Mouse (Mus musculus): Measurements from ENCODE around the gene Bfsp2. TPM values are rescaled to one million over a fixed set of nuclear protein-coding genes. Genes with fewer than 3 reads are reported as not detected.
A peak's percentile ranks its signal among the peaks of the same experiment; 100 is the strongest.

The Bfsp2 gene
- polyA plus RNA-seq, 1 experiment from 2014 or later = 3.1 TPM

DNA sequence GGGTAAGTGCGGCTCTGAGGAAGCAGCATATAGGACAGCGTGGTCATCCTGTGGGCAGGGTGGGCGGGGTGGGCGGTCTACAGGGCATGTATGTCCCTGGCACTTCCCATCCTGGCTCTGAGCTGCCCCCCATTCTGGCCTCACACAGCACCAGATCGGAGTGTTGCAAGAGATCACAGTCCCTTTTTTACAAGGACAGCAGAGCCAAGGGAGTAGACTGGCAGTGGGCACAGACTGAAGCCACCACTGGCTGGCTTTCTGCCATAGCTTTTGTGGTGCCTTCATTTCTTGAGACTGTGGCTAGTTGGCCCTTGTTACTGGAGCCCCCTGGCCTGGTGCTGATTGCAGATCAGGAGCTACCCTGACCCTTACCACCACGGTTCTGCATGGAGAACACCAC lies 6.0 kb upstream of the Bfsp2 start:
- no peak for DNase-seq (ENCODE audit: low spot score)

DNA sequence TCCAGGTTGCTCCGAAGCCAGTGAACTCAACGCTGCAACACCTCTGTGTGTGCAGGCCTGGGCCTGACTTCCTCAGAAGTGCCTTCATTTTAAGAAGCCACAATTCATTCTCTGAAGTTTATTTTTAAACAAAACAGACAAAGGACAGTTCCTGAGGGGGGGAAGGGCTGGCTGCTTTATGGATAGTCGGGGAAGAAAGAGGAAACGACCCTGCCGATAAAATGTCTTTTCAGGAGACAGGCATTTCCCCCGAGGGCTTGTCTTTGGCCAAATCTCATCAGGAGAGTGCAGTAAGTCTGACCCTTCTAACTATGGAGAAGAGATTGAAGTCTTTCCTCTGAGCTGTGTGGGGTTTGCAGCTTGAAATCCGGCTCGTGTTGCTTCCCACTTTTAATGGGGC lies 5.4 kb upstream of the Bfsp2 start:
- no peak for DNase-seq (ENCODE audit: low spot score)

DNA sequence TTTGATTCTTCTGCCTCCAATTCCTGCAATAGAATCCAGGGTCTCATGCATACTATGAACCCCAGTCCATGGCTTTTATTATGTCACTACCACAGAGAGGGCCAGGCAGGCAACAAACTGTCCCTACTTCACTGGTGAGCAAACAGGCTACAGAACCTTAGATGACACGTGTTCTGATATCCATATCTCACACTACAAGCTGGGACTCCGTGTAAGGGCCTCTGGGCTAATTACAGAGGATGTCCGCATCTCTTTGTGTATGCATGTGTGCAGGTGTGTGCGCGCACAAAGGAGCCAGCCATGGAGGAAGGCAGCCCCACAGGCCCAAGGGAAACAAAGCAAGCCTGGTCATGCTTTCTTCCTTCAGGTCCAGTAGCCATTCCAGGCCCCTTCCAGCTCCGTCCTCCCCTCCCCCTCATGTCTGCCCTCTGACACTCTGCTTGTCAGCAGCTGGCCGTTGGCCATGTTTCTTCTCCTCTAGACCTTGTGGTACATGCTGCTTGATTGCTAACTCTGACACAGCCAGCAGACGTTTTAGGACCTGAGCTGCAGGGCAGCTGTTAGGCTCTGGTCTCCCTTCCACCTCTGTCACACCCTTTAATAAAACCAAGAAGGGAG lies 492 bp upstream of the Bfsp2 start:
- no peak for DNase-seq (ENCODE audit: low spot score)

DNA sequence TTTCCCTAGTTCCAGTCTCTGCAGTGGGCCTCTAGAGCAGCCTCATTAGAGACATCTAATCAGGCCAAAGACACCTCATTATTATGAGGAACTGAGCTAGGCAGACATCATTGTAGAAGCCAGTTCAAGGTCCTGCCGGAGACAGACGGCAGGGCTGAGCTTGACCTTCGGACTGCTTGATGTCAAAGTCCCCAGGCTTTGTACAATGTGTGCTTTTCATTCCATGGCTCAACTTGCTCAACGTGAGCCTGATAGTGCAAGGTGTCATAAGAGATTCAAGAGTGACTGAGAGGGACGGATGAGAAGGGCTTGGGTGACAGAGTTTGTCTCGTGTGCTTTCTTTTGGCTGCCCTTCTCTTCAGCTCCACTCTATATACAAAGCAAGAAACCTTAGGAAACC lies 4.8 kb downstream of the Bfsp2 start:
- DNase-seq (ENCODE audit: low spot score) = no peak

DNA sequence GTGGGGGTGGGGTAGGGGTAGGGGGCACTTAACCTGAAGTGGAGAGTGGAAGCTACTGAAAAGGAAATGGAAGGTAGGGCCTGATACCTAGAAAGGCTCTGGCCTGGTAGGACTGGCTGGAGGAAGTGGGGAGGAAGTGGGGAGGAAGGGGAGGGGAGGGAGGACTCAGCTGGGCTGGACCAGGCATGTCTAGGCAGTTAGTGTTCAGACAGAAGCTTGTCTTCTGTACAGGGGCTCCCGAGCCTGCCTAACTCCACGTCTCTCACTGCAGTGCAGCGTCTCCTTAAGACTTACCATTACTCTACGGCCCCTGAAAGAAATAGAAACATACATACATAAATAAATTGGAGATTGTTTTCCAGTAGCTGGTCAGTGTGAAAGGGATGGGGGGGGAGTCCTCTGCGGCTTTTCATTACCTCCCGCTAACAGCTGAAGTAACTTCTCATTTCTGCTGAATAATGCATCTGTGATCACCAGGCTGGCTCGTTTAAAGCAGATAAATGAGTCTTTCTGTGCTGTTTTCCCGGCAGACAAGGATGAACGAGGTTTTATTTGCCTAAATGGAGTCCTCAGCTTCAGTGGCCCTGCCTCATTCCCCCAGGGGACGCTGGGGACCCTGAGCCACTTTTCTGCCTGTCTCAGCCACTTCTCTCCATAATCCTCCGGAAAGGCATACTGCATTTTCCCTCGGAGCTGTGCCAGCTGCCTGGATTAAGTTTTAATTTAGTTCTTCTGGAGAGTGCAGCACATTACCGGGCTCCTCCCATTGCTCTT lies 6.1 kb downstream of the Bfsp2 start:
- DNase-seq (ENCODE audit: low spot score) = no peak

DNA sequence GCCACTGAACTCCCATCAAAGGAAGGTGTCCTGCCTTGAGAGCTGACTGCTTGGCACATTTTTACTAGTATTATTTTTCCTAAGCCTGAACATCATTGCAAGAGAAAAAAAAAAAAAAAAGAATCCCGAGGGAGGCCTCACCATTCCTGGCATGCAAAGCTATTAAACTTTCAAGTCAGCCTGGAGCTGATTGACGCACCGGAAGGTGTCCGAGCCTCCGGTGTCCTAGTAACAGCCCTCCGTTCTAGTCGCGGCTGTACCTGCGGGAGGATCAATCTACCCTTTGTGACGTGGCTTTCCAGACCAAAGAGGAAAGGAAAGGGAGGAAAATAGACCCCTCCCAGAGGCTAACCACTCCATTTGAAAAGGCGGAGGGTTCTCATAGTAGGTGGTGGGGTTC lies 8.4 kb downstream of the Bfsp2 start:
- DNase-seq (ENCODE audit: low spot score) = no peak

DNA sequence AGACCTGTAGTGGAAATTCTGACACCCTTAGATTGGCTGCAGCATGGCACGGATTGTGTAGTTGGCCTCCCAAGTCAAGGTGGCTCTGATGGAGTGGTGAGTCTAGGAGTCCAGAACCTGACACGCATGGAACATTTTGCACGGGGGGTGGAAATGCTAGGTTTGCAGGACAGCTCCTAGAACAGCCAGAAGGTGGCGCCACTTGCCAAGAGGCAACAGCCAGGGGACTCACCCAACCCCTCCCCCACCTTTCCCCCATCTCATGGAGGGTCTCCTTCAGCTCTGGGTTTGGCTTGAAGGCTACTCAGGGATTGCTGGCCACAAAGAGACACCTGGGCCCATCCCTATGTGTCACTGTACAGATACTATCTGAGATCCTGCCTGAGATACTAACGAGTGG lies 10.7 kb downstream of the Bfsp2 start:
- DNase-seq (ENCODE audit: low spot score) = peak; percentile 64

DNA sequence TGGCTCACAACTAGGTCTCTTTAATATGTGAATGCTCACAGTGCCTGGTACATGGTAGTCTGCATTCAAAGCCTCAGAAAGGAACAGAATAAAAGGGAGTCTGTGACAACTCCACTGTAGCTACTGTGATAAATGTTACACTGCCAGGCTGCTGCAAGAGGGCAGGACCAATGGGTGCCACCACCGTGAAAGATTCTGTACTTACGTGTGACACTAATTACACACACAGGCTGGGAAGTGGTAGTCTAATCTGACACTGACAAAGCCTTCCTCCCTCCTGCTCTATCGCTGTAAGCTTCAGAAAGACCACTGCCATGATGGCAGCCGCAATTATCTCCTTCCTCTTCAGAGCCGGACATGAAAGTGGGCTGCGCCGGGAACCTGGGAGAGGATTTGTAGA lies 11.3 kb downstream of the Bfsp2 start:
- DNase-seq (ENCODE audit: low spot score) = no peak

DNA sequence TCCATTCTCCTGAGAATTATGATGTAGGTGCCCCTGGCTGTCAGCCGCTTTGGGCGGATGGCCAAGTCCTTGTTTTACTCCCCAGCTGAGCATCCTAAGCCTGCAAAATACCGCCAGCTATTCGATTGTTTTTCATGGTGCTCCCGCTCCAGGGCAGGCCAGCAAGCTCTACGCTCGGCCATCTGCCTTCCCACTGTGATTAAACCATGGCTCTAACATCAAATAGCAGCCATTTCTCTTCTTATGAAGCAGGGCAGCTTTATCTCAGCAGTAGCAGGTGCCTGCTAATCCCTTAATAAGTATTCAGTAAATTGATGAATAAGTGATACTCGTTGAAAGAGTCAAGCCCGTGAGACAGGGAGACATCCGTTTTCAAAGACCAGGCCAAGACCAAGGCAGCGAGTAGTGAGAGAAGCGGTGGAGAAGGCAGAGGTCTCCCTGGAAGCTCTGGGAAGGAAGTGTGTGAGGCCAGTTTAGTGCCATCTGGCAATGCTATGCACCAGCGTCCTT lies 14.5 kb downstream of the Bfsp2 start:
- no peak for DNase-seq (ENCODE audit: low spot score)

DNA sequence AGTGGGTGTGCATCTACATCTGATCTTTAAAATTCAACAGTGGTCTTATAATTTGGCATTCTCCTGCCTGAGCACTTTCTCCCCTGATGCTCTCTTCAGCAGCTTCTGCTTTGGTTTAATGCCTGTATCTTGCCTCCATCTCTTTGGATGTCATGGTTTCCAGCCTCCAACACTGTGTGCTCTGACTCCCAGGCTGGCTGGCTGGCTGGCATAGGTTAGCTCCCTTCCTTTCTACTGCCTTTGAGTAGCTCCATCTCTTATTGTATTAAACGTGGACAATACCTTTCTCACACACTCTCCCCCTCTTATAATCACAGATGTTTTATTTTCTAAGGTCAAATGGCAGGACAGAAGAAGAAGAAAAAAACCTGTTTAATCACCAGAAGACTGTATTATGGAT lies 14.9 kb downstream of the Bfsp2 start:
- DNase-seq (ENCODE audit: low spot score) = no peak

DNA sequence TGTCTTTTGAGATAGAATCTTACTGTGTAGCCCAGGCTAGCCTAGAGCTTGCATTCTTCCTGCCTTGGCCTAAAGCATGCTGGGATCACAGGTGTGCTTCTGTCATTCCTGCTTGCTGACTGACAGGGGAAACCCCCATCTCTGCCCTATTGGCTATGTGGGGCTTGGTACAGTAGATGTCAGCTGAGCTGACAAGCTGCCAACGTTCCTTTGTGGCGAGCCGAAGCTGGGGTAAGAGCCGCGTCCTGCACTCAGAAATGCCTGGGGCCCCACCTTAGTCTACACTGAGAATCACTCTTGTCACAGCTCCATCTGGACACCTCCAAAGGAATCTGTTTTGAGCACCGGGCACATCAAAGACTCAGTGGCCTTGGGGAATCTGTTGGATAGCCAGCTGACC lies 16.4 kb downstream of the Bfsp2 start:
- no peak for DNase-seq (ENCODE audit: low spot score)

DNA sequence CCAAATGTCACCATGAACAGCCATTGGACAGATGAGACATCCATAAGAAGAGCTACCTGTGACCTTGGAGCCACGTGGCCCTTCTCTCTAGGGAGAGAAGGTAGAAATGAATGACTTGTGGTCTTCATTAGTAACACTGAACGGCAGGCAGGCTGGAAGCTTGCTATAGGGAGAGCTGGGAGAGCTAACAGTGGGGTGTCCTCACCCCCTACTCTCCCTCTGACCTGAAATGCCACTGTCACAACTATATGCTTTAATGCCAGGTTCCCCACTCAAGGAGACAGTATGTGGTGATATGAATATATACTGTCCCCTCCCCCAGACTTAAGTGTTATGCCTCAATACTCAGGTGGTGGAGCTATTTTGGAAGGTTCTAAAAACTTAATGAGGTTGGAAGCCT lies 20.4 kb downstream of the Bfsp2 start:
- DNase-seq (ENCODE audit: low spot score) = no peak

DNA sequence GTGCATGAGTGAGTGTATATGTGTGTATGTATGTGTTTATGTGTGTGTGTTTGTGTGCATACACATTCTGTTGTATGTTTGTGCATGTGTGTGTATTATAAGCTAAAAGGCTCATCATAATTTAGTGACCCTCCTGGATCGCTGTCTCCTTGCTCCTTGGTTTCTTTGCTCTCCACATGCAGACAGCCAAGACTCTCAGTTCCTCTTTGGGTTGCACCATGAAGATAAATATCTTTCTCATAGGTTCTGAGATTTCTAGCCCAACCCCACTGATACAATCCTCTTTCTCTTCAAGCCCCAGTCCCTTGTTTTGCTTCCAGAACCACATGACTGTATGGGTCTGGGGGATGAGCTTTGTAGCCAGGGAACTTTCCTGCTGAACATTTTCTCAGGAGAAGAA lies 20.9 kb downstream of the Bfsp2 start:
- DNase-seq (ENCODE audit: low spot score) = no peak

DNA sequence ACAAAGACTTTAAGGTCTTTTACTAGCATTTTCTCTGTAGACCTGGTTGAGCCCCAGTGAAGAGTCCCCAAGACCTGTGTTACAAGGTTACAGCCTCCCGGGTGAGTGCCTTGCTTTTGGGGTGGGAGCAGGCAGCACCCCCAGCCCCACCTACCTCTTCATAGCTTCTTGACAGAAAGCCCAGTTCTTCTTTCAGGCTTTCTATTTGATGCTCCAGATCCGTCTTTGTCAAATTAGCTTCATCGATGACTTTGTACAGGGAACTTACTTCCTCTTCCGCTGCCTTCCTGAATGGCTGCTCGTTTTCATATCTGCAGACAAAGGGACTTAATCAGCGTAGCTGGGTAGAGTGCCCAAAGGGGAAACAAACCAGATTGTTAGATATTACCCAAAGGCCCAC lies 30.6 kb downstream of the Bfsp2 start:
- no peak for DNase-seq (ENCODE audit: low spot score)

DNA sequence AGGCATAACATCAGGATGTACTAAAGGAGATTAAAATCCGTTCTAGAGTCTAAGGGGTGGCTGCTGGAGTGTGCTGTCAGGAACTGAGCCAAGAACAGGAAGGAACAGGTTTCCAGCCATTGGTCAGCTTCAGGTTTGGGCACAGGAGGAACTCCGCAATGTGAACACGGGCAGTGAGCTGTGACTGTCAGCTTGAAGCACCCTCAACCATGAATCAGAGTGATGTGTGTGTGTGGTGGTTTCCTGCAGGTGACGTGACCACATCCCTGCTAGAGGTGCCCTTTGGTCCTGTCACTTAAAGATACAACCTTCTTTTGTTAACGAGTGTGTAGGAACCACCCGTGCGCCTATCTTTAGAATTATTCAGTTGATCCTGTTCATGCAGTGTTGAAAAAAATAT lies 31.1 kb downstream of the Bfsp2 start:
- peak; percentile 81 for DNase-seq (ENCODE audit: low spot score)

DNA sequence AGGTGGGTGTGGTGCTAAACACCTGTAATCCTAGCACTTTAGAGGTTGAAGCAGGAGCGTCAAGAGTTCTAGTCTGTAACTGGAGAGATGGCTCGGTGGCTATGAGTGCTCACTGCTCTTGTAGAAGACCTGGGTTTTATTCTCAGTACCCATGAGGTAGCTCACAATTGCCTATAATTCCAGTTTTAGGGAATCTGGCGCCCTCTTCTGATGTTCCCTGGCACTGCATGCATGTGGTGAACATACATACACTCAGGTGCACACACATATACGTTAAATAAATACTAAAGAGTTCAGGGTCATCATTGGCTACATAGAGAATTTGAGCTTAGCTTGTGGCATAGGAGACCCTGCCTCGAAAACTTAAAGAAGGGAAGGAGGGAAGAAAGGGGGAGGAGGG lies 35.6 kb downstream of the Bfsp2 start:
- DNase-seq (ENCODE audit: low spot score) = no peak

DNA sequence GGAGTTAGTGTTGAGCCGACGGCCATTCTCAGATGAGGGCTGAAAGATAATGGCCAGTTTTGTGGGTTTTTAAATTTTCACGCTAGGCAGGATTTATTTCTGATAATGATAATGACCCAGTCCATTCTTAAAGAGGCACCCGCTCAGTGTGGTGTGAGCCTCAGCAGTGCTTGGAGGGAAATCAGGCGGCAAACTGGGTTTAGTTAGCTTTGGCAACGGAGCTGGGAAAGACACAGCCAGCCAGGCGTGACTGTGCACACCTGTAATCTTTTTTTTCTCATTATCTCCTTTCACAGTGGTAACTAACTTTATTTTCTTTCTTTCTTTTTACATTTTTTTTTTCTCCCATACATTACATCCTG lies 36.4 kb downstream of the Bfsp2 start:
- no peak for DNase-seq (ENCODE audit: low spot score)

DNA sequence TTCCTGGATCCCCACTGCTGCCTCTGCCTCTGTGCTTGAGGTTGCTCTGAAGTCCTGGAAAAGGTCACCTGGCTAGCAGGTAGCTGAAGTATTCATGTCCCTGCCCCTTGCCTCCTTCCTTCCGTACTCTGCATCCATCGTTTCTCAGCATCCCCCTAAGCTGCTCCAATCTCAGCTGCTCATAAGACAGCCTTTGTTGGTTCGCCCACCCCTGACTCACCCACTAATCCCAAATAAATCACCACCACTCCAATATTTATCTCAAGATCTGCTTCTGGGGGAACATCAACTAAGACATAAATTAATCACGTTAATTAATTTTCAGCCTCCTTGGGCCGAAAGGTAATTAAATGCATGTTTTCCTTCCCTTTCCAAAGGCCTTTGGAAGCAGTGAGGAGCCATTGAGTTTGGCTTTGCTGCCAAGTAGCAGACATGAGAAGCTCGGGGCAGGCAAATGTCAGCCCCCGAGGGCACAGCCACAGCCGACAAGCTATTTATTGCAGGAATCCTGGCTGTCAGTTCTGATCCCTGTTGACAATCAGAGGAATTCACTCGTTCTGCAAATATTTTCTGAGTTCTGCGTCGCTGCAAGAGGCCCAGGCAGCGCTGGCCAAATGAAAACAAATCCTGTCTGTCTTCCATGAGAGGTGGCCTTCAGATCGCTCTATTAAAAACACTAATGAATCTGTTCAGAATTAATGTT lies 36.9 kb downstream of the Bfsp2 start:
- DNase-seq (ENCODE audit: low spot score) = no peak

DNA sequence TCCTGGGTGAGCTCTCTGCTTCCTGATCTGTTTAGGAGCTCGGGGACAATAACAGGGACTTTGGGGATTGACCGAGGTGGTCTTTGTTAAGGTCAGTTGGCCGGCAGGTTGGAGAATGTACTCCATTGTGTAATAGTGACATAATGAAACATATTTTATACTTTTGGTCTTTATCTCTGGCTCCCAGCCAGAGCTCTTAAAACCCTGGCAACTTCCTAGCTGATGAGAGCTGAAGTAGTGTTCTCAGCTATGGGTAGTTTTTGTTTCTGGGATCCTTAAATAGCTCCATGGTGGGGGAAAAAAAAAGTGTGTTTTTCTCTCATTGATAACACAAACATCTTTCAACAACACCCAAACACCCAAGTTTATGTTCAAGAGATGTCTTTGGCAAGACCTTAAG lies 39.6 kb downstream of the Bfsp2 start:
- DNase-seq (ENCODE audit: low spot score) = no peak

DNA sequence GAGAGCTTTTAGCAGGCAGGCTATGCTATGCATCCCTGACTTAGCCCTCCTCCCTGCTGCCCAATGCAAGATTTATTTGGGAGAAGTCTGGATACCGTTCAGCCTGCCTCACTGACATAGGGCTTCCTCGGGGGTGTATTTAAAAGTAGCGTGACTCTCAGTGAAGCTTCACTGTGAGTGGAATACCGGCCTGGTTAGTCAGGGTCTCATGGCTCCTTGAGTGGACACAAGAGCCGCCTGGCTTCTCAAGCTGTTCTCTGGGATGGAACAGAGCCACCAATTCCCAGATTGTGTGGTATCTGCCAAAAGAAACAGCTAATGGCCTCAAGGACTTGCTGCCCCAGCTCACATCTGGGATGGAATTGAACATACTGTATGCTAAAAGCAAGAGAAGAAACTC lies 43.1 kb downstream of the Bfsp2 start:
- DNase-seq (ENCODE audit: low spot score) = no peak

DNA sequence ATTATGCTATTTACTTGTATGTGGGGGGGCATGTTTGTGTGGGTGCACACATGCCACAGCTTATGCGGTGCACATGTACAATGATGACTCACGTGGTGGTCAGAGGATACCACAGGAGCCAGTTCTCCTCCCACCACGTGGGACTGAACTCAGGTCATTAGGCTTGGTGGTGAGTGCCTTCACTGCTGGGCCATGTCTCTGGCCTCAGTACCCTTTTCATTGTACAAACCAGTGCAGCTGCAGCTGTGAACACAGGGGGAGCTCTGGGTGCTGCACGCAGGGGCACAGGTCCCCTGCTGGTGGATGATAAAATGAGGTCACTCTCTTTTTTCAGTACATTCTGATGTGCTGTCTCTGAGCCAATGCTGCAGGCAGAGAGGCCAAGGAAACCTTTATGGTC lies 46.1 kb downstream of the Bfsp2 start:
- peak; percentile 87 for DNase-seq (ENCODE audit: low spot score)

DNA sequence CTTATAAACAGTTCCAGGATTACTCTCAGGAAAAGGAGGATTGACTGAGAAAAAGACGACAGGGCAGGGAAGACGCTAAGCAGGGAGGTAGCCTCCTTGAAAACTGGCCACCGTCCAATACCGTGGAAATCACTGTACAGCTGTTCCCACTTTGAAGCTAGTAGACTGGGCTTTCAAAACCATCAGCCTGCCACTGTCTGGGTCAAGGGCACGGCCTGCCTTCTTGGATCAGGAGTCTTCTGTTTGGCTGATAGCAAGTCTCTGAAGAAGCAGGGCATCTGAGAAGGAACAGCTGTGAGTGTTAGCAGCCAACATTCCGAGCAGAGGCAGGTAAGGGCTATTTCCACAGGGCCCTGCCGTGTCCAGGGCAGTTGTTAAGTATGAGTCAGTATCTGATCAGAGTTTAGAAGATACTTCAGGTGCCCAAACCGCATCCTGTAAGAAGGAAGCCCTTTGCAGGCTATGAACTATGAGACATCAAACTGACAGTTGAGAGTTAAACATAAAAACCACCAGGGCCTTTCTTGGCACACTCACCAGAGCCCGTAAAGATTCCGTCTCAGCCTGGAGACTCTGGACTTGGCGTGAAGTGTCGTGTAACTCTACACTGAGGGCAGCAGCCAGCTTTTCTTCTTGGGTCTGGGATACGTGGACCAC lies 48.0 kb downstream of the Bfsp2 start:
- peak; percentile 71 for DNase-seq (ENCODE audit: low spot score)
